Mouse (Mus musculus) erythroblast, adult 5-6 weeks (primary cell): Measurements from ENCODE around the gene Mocs1. TPM values are rescaled to one million over a fixed set of nuclear protein-coding genes. Genes with fewer than 3 reads are reported as not detected.

Experiments
- ATAC-seq: replicated peaks from 2 replicates; pipeline ENCODE4 v1.8.0; 2016; ENCODE audit warnings: moderate number of reproducible peaks, mild to moderate bottlenecking, moderate TSS enrichment, inconsistent platforms; ENCODE audit not compliant: poor library complexity, low FRiP score, severe bottlenecking
- total RNA-seq, 2 experiments: library from RNA; stranded (forward) in 1 of 2; stranded (reverse) in 1 of 2; fragments of 150-400 nt in 1 of 2; fragments of 200-764, 138-1000 nt in 1 of 2; gene quantifications; 2 replicates each; pipeline versions ENCODE4 v1.2.3 to v1.2.4; 2015 to 2017; ENCODE audit warnings: low replicate concordance in 2 of 2

The Mocs1 gene
- total RNA-seq, 2 experiments from 2014 or later: 50.6 to 146 TPM

GRCm38 (mm10) chr17:49472626-49473025 is 44.5 kb downstream of the Mocs1 start:
- ATAC-seq: no peak

GRCm38 (mm10) chr17:49474051-49474450 is 45.9 kb downstream of the Mocs1 start:
- no peak for ATAC-seq

GRCm38 (mm10) chr17:49475174-49475573 is 47.0 kb downstream of the Mocs1 start:
- ATAC-seq: no peak

GRCm38 (mm10) chr17:49477370-49477769 is 49.2 kb downstream of the Mocs1 start:
- ATAC-seq: no peak

GRCm38 (mm10) chr17:49481876-49482275 is 53.7 kb downstream of the Mocs1 start:
- ATAC-seq: no peak

GRCm38 (mm10) chr17:49484435-49484834 is 56.3 kb downstream of the Mocs1 start:
- ATAC-seq: no peak

GRCm38 (mm10) chr17:49489098-49489497 is 60.9 kb downstream of the Mocs1 start:
- ATAC-seq: no peak

- ATAC-seq: no peak
Measured at GRCm38 (mm10) chr17:49493276-49493675, 65.1 kb downstream of the Mocs1 start.

- ATAC-seq: no peak
Measured at GRCm38 (mm10) chr17:49498169-49498568, 70.0 kb downstream of the Mocs1 start.

GRCm38 (mm10) chr17:49499635-49500034 is 71.5 kb downstream of the Mocs1 start:
- no peak for ATAC-seq

GRCm38 (mm10) chr17:49500234-49500633 is 72.1 kb downstream of the Mocs1 start:
- ATAC-seq: no peak

GRCm38 (mm10) chr17:49503246-49503900 is 75.2 kb downstream of the Mocs1 start:
- ATAC-seq: no peak

Other genes starting within 250 kb of the Mocs1 start
- gene Daam2, start 136.0 kb downstream of the Mocs1 start, total RNA-seq (2015; ENCODE audit: low replicate concordance): not detected in 2 replicates
- 0.56 TPM in 1 of 2 replicates, not detected in the other for gene Daam2, start 136.0 kb downstream of the Mocs1 start, total RNA-seq (2017; ENCODE audit: low replicate concordance)
- gene Kif6, start 186.8 kb downstream of the Mocs1 start, total RNA-seq (2015; ENCODE audit: low replicate concordance): not detected in 2 replicates
- gene Kif6, start 186.8 kb downstream of the Mocs1 start, total RNA-seq (2017; ENCODE audit: low replicate concordance): not detected in 2 replicates